Mouse (Mus musculus) intestine, embryonic 16.5 days (tissue): ENCODE data around the gene Scaf1. TPM values are rescaled to one million over a fixed set of nuclear protein-coding genes. Genes with fewer than 3 reads are reported as not detected.
A peak's percentile ranks its signal among the peaks of the same experiment; 100 is the strongest.

Source experiments
- ATAC-seq: fragments of 200-750 bp; cut with Nextera tagmentation; 2 replicates; pipeline ENCODE4 v1.8.0; 2017; ENCODE audit warnings: moderate TSS enrichment, moderate library complexity
- H3K27ac ChIP-seq: fragments of 300-500 bp; sonication (generic); 2 replicates; pipeline ENCODE4 v1.5.1; 2014; ENCODE audit warnings: mild to moderate bottlenecking, low read length
- H3K27me3 ChIP-seq: fragments of 300-500 bp; sonication (generic); replicated peaks from 2 replicates; pipeline ENCODE4 v1.6.1; 2014; ENCODE audit warnings: low read length, control low read depth, mixed read lengths; ENCODE audit not compliant: control insufficient read depth, insufficient read depth
- H3K36me3 ChIP-seq: fragments of 300-500 bp; sonication (generic); 2 replicates; pipeline ENCODE4 v1.6.1; 2014; ENCODE audit warnings: low read length, control low read depth; ENCODE audit not compliant: control insufficient read depth, insufficient read depth
- H3K4me1 ChIP-seq: fragments of 300-500 bp; sonication (generic); 2 replicates; pipeline ENCODE4 v1.6.1; 2014; ENCODE audit warnings: low read length, control low read depth, mixed read lengths; ENCODE audit not compliant: control insufficient read depth, insufficient read depth
- H3K4me2 ChIP-seq: fragments of 300-500 bp; sonication (generic); 2 replicates; pipeline ENCODE4 v1.6.1; 2014; ENCODE audit warnings: low read depth, low read length, control low read depth
- H3K4me3 ChIP-seq: fragments of 300-500 bp; sonication (generic); 2 replicates; pipeline ENCODE4 v1.5.1; 2014; ENCODE audit warnings: mild to moderate bottlenecking, low read length
- H3K9ac ChIP-seq: fragments of 300-500 bp; sonication (generic); 2 replicates; pipeline ENCODE4 v1.6.1; 2014; ENCODE audit warnings: low read depth, low read length
- H3K9me3 ChIP-seq: fragments of 300-500 bp; sonication (generic); 2 replicates; pipeline ENCODE4 v1.6.1; 2016; ENCODE audit warnings: low read length, control low read depth; ENCODE audit not compliant: control insufficient read depth
- WGBS: fragments of 180-500 bp; shearing (Covaris S2); extraction: QIAGEN DNeasy Blood & Tissue Kit; methylation state at CpG from one replicate; pipeline ENCODE4 v1.1.7; 2014; 5-methylcytosine and 5-hydroxymethylcytosine counted together
- polyA plus RNA-seq: library from polyadenylated mRNA; unstranded; fragments of >200 nt; fragmentation: Nextera tagmentation; extraction: Ambion mirVana; gene quantifications from 2 replicates; pipeline ENCODE4 v1.2.1, GENCODE M21; 2015

The Scaf1 gene
- polyA plus RNA-seq, 1 experiment from 2014 or later, result 20.1 TPM

GRCm38 (mm10) chr7:44983085-44983484 lies 33.1 kb downstream of the Scaf1 start:
- 33% methylated on average over 6 of the region's 6 CpGs for WGBS
- H3K36me3 ChIP-seq, result peaks cover 31% of the 10 kb centered on the region
- no peak overlapping the region for H3K4me2 ChIP-seq
- H3K9me3 ChIP-seq, result no peaks in the 10 kb centered on the region
- H3K9ac ChIP-seq, result no peak overlapping the region
- H3K4me1 ChIP-seq, result peaks cover 19% of the 10 kb centered on the region
- no peaks in the 10 kb centered on the region for H3K27me3 ChIP-seq
- ATAC-seq, result no peak
- H3K27ac ChIP-seq, result no peak overlapping the region
- no peak overlapping the region for H3K4me3 ChIP-seq

GRCm38 (mm10) chr7:44981539-44981938 lies 34.6 kb downstream of the Scaf1 start:
- ATAC-seq, result no peak
- peaks cover 41% of the 10 kb centered on the region for H3K36me3 ChIP-seq
- 94% methylated on average over 8 of the region's 8 CpGs for WGBS

GRCm38 (mm10) chr7:44978300-44978699 lies 37.9 kb downstream of the Scaf1 start:
- H3K4me3 ChIP-seq, result no peak overlapping the region
- H3K27ac ChIP-seq, result no peak overlapping the region
- ATAC-seq, result no peak
- H3K9me3 ChIP-seq, result no peaks in the 10 kb centered on the region
- peaks cover 11% of the 10 kb centered on the region for H3K4me1 ChIP-seq
- no peaks in the 10 kb centered on the region for H3K27me3 ChIP-seq
- no peak overlapping the region for H3K4me2 ChIP-seq
- H3K36me3 ChIP-seq, result peaks cover 46% of the 10 kb centered on the region
- WGBS, result 86% methylated on average over 3 of the region's 3 CpGs
- no peak overlapping the region for H3K9ac ChIP-seq

More at GRCm38 (mm10) chr7:44981539-44981938, 34.6 kb downstream of the Scaf1 start:
- H3K4me1 ChIP-seq, result peaks cover 16% of the 10 kb centered on the region
- no peaks in the 10 kb centered on the region for H3K9me3 ChIP-seq
- no peak overlapping the region for H3K4me2 ChIP-seq
- H3K27ac ChIP-seq, result no peak overlapping the region
- no peak overlapping the region for H3K9ac ChIP-seq
- H3K27me3 ChIP-seq, result no peaks in the 10 kb centered on the region
- H3K4me3 ChIP-seq, result no peak overlapping the region

GRCm38 (mm10) chr7:44975117-44975419 lies 41.1 kb downstream of the Scaf1 start:
- H3K4me2 ChIP-seq, result peak overlapping the region; percentile 66; the same call in 1 of the 2 replicates
- ATAC-seq, result no peak
- H3K9me3 ChIP-seq, result no peaks in the 10 kb centered on the region
- peaks cover 26% of the 10 kb centered on the region for H3K36me3 ChIP-seq
- no peak overlapping the region for H3K9ac ChIP-seq
- H3K4me1 ChIP-seq, result peaks cover 22% of the 10 kb centered on the region
- peak overlapping the region; percentile 39; the same call in 1 of the 2 replicates for H3K27ac ChIP-seq
- 19% methylated on average over 6 of the region's 6 CpGs for WGBS
- no peak overlapping the region for H3K4me3 ChIP-seq
- no peaks in the 10 kb centered on the region for H3K27me3 ChIP-seq

GRCm38 (mm10) chr7:44974383-44975116 lies 41.6 kb downstream of the Scaf1 start, which contains the start of gene Cpt1c:
Cpt1c (minus strand) TSS chr7:44974851.
- H3K4me3 ChIP-seq, result peak within 1 kb of the TSS; percentile 52
- WGBS, result 3% methylated on average over 22 of the region's 22 CpGs
- H3K36me3 ChIP-seq, result peaks cover 25% of the 10 kb centered on the region
- peaks cover 22% of the 10 kb centered on the region for H3K4me1 ChIP-seq
- H3K9ac ChIP-seq, result peak within 1 kb of the TSS; percentile 59
- H3K4me2 ChIP-seq, result peak within 1 kb of the TSS; percentile 66
- no peaks in the 10 kb centered on the region for H3K27me3 ChIP-seq
- H3K27ac ChIP-seq, result peak within 1 kb of the TSS; percentile 76
- peak; percentile 4; the same call in 1 of the 2 replicates for ATAC-seq
- no peaks in the 10 kb centered on the region for H3K9me3 ChIP-seq

GRCm38 (mm10) chr7:44973415-44974130 lies 42.6 kb downstream of the Scaf1 start:
- H3K9ac ChIP-seq, result peak overlapping the region; percentile 54
- H3K27ac ChIP-seq, result peak overlapping the region; percentile 8
- H3K4me1 ChIP-seq, result peaks cover 22% of the 10 kb centered on the region
- H3K4me3 ChIP-seq, result peak overlapping the region; percentile 52
- H3K36me3 ChIP-seq, result peaks cover 17% of the 10 kb centered on the region
- H3K9me3 ChIP-seq, result no peaks in the 10 kb centered on the region
- WGBS, result 44% methylated on average over 14 of the region's 14 CpGs
- H3K27me3 ChIP-seq, result no peaks in the 10 kb centered on the region
- peak overlapping the region; percentile 66 for H3K4me2 ChIP-seq
- ATAC-seq, result no peak

- peak overlapping the region; percentile 87; the same call in 1 of the 2 replicates for H3K27ac ChIP-seq
- H3K4me2 ChIP-seq, result peak overlapping the region; percentile 95
- H3K4me3 ChIP-seq, result peak overlapping the region; percentile 64
- 59% methylated on average over 7 of the region's 7 CpGs for WGBS
- peaks cover 4% of the 10 kb centered on the region; the same call in 1 of the 2 replicates for H3K36me3 ChIP-seq
- no peak for ATAC-seq
- H3K27me3 ChIP-seq, result no peaks in the 10 kb centered on the region
- H3K9ac ChIP-seq, result peak overlapping the region; percentile 75; the same call in 1 of the 2 replicates
- H3K9me3 ChIP-seq, result no peaks in the 10 kb centered on the region
- H3K4me1 ChIP-seq, result peaks cover 22% of the 10 kb centered on the region
Measured at GRCm38 (mm10) chr7:44971142-44971541, 45.0 kb downstream of the Scaf1 start.

- Histone ChIP-seq H3K4me1 (peaks cover 22% of the 10 kb centered on the region), H3K27me3 (no peaks in the 10 kb centered on the region), H3K4me3 (peak overlapping the region; percentile 64), H3K9me3 (no peaks in the 10 kb centered on the region), H3K4me2 (peak overlapping the region; percentile 95), H3K9ac (peak overlapping the region; percentile 75), H3K36me3 (no peaks in the 10 kb centered on the region), H3K27ac (peak overlapping the region; percentile 87)
- ATAC-seq, result peak; percentile 97
- WGBS, result 0% methylated on average over 36 of the region's 36 CpGs
Measured at GRCm38 (mm10) chr7:44970231-44970691, 45.9 kb downstream of the Scaf1 start.

- no peaks in the 10 kb centered on the region for H3K9me3 ChIP-seq
- H3K36me3 ChIP-seq, result no peaks in the 10 kb centered on the region
- no peak overlapping the region for H3K27ac ChIP-seq
- H3K4me3 ChIP-seq, result no peak overlapping the region
- WGBS, result 60% methylated on average over 15 of the region's 15 CpGs
- ATAC-seq, result no peak
- no peaks in the 10 kb centered on the region for H3K27me3 ChIP-seq
- H3K4me1 ChIP-seq, result peaks cover 9% of the 10 kb centered on the region
- H3K4me2 ChIP-seq, result no peak overlapping the region
- no peak overlapping the region for H3K9ac ChIP-seq
Measured at GRCm38 (mm10) chr7:44966638-44967037, 49.5 kb downstream of the Scaf1 start.
